Mouse (Mus musculus): ENCODE measurements around the gene Faim2.

DNA sequence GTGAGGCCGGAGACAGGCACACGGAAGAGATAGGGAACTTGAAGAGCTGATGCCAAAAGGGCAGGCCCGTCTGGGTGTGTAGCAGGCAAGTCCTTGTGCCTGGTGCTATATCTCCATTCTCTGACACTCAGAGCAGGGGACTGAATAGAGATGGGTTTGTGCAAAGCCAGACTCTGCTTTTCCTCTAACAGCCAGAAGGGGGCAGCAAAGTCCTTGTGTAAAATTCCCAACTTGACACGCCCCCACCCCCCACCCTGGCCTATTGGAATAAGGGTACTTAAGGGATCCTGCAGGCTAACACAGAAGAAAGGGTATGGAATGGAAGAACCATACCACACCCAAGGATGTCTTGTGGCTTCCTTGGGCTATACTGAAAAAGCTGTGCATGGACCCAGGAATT is 30.9 kb downstream of the Faim2 start:
- TF ChIP-seq GATA1 (IDR thresholded peaks at IDR 0.05; ENCODE audit: borderline replicate concordance, low read length) (no peak), FLI1 (IDR thresholded peaks at IDR 0.05; ENCODE audit: low read length) (no peak)
